Mouse (Mus musculus): ENCODE data around the gene Slc29a1.

DNA sequence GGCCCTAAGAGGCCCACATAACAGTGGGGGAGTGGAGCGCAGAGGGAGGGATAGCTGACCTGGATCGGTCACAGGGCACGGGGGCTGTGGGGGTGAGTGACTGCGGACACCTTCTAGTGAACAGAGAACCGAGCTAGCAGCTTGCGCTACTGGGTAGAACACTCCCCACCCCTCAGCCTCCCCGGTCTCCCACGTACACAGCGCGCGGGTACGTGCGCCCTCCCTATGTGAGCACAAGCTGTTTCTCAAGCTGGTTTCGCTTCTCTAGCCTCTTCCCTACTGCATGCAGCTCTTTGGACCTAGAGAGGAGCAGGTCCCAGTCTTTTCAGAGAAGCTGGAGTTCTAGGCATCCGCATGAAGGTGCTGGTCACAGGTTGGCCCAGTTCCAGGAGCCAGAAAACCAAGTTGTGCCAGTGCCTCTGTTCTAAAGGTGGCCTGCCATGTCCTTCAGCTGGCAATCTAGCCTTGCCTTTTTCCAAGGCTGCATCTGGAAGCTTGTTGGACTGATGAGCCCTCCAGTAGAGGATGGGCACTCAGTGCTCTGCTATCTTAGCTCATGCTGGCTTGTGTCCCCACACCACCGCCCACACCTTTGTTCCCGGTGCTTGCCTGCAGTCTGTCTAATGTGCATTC, 25.2 kb downstream of the Slc29a1 start:
- TF ChIP-seq CTCF (IDR thresholded peaks at IDR 0.05; ENCODE audit: borderline replicate concordance, extremely low read depth, insufficient read depth, insufficient read length): no peak
- TF ChIP-seq POLR2A (IDR thresholded peaks at IDR 0.05; ENCODE audit: borderline replicate concordance, extremely low read depth, insufficient read depth, insufficient read length, poor library complexity, severe bottlenecking): 0 out of 2 replicates have a peak, but pooled peaks have one; percentile 23
